10 mouse cellular contexts compared by ENCODE assay signal in the genomic region with DNA sequence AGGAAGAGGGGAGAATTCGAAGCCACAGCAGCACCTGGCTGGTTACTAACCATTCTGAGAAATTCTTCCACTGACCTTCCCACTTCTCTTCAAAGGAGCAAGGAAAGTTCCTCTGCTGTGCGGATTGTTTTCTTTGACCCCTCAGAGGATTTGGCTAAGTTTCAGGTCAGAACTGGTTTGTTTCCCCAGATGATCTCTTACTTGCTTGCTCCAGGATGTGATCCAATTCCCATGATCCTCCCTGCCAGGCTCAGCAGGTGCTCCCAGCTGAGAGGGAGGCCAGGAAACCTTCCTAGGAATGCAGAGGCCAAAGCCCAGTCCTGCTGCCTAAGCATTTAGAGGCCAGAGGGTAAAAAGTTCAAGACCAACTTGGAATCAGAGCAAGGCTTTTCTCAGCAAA. TPM values are rescaled to one million over a fixed set of nuclear protein-coding genes. Genes with fewer than 3 reads are reported as not detected.
DNase-seq lines count a peak whose midpoint lies in the region; ATAC-seq and TF ChIP-seq lines count a peak whose summit lies in the region.
"Had no signal": no experiment of that assay in that cellular context is flagged by ENCODE, and none has a peak within 500 bp of the region (broad histone marks: within the 10 kb centered on the region; RNA-seq: fewer than 3 reads in every experiment).

No protein-coding gene starts in this region.

- TF ChIP-seq CTCF in forebrain, postnatal 0 days (IDR thresholded peaks at IDR 0.05; ENCODE audit: low read depth) = no peak

- H3K4me2 ChIP-seq in forebrain, embryonic 14.5 days (ENCODE audit: low read length) = no peak overlapping the region
- no peak overlapping the region for H3K4me2 ChIP-seq in forebrain, postnatal 0 days (ENCODE audit: low read depth)
- H3K4me2 ChIP-seq in midbrain, embryonic 15.5 days = no peak overlapping the region
- H3K4me2 ChIP-seq in midbrain, embryonic 11.5 days = no peak overlapping the region
- H3K4me2 ChIP-seq in neural tube, embryonic 15.5 days = no peak overlapping the region

- H3K4me1 ChIP-seq in forebrain, embryonic 14.5 days (ENCODE audit: control insufficient read depth, insufficient read depth, low read length) = no peaks in the 10 kb centered on the region
- no peaks in the 10 kb centered on the region for H3K4me1 ChIP-seq in forebrain, postnatal 0 days (ENCODE audit: insufficient read depth)
- H3K4me1 ChIP-seq in midbrain, embryonic 15.5 days = no peaks in the 10 kb centered on the region
- no peaks in the 10 kb centered on the region for H3K4me1 ChIP-seq in midbrain, embryonic 11.5 days (ENCODE audit: control insufficient read depth, insufficient read depth, low read length)
- H3K4me1 ChIP-seq in neural tube, embryonic 15.5 days = no peaks in the 10 kb centered on the region

- 0 out of 2 replicates have a peak, but pooled peaks cover 2% of the 10 kb centered on the region for H3K27me3 ChIP-seq in forebrain, embryonic 14.5 days (replicated peaks; ENCODE audit: control insufficient read depth, insufficient read depth, low read length)
- H3K27me3 ChIP-seq in forebrain, postnatal 0 days (ENCODE audit: insufficient read depth, low read length) = no peaks in the 10 kb centered on the region
- no peaks in the 10 kb centered on the region for H3K27me3 ChIP-seq in midbrain, embryonic 15.5 days (replicated peaks)
- no peaks in the 10 kb centered on the region for H3K27me3 ChIP-seq in midbrain, embryonic 11.5 days (ENCODE audit: control insufficient read depth, insufficient read depth, low read length)
- peaks cover 3% of the 10 kb centered on the region; the same call in 1 of the 2 replicates for H3K27me3 ChIP-seq in neural tube, embryonic 15.5 days (replicated peaks)

- ATAC-seq in forebrain, embryonic 14.5 days = no peak
- no peak for ATAC-seq in forebrain, postnatal 0 days
- no peak for ATAC-seq in midbrain, embryonic 15.5 days (replicated peaks)
- no peak for ATAC-seq in midbrain, embryonic 11.5 days (ENCODE audit: low FRiP score)
- ATAC-seq in neural tube, embryonic 15.5 days (ENCODE audit: low FRiP score) = no peak

- H3K4me3 ChIP-seq in forebrain, embryonic 14.5 days (ENCODE audit: low read depth, low read length) = no peak overlapping the region
- no peak overlapping the region for H3K4me3 ChIP-seq in forebrain, postnatal 0 days (ENCODE audit: low read depth, low read length)
- H3K4me3 ChIP-seq in midbrain, embryonic 15.5 days = no peak overlapping the region
- H3K4me3 ChIP-seq in midbrain, embryonic 11.5 days (ENCODE audit: low read depth, low read length) = no peak overlapping the region
- no peak overlapping the region for H3K4me3 ChIP-seq in neural tube, embryonic 15.5 days (replicated peaks)

- H3K9me3 ChIP-seq in forebrain, embryonic 14.5 days (replicated peaks; ENCODE audit: control insufficient read depth, low read length) = no peaks in the 10 kb centered on the region; the same call in 1 of the 2 replicates
- no peaks in the 10 kb centered on the region for H3K9me3 ChIP-seq in forebrain, postnatal 0 days (ENCODE audit: low read length)
- H3K9me3 ChIP-seq in midbrain, embryonic 15.5 days = no peaks in the 10 kb centered on the region
- no peaks in the 10 kb centered on the region for H3K9me3 ChIP-seq in midbrain, embryonic 11.5 days (ENCODE audit: control insufficient read depth, low read length)
- no peaks in the 10 kb centered on the region for H3K9me3 ChIP-seq in neural tube, embryonic 15.5 days (replicated peaks)

- no peak overlapping the region for H3K9ac ChIP-seq in forebrain, embryonic 14.5 days (ENCODE audit: low read length)
- H3K9ac ChIP-seq in forebrain, postnatal 0 days = no peak overlapping the region
- peak overlapping the region; percentile 3; the same call in 1 of the 2 replicates for H3K9ac ChIP-seq in midbrain, embryonic 15.5 days
- H3K9ac ChIP-seq in midbrain, embryonic 11.5 days (ENCODE audit: low read length) = no peak overlapping the region
- no peak overlapping the region for H3K9ac ChIP-seq in neural tube, embryonic 15.5 days (replicated peaks)

- H3K27ac ChIP-seq in forebrain, embryonic 14.5 days (ENCODE audit: low read depth, low read length) = no peak overlapping the region
- H3K27ac ChIP-seq in forebrain, postnatal 0 days (ENCODE audit: low read depth, low read length) = no peak overlapping the region
- no peak overlapping the region for H3K27ac ChIP-seq in midbrain, embryonic 15.5 days
- no peak overlapping the region for H3K27ac ChIP-seq in midbrain, embryonic 11.5 days (ENCODE audit: low read depth, low read length)
- peak overlapping the region; percentile 48 for H3K27ac ChIP-seq in neural tube, embryonic 15.5 days (replicated peaks)

- DNase-seq in forebrain, embryonic 14.5 days (ENCODE audit: low spot score) = peak; percentile 25
- no peak for DNase-seq in forebrain, postnatal 0 days
- DNase-seq in midbrain, embryonic 11.5 days (ENCODE audit: low spot score, missing footprints) = no peak
- peak; percentile 49 to 56 for DNase-seq in heart, postnatal 10 days
- no peak for DNase-seq in adrenal gland, postnatal 25 days
- no peak for DNase-seq in adrenal gland, adult 2 months

- intact Hi-C loops in heart, postnatal 10 days (cut with DNase I) = no loop called here

- WGBS in forebrain, embryonic 14.5 days = 52% methylated on average over 2 of the region's 2 CpGs
- 57% methylated on average over 2 of the region's 2 CpGs for WGBS in forebrain, postnatal 0 days
- WGBS in midbrain, embryonic 15.5 days = 59% methylated on average over 2 of the region's 2 CpGs
- WGBS in midbrain, embryonic 11.5 days = 58% methylated on average over 2 of the region's 2 CpGs
- WGBS in neural tube, embryonic 15.5 days = 67% methylated on average over 2 of the region's 2 CpGs

- no peaks in the 10 kb centered on the region for H3K36me3 ChIP-seq in forebrain, embryonic 14.5 days (ENCODE audit: control insufficient read depth, insufficient read depth, low read length)
- no peaks in the 10 kb centered on the region for H3K36me3 ChIP-seq in forebrain, postnatal 0 days (ENCODE audit: insufficient read depth)
- H3K36me3 ChIP-seq in midbrain, embryonic 15.5 days (replicated peaks) = no peaks in the 10 kb centered on the region
- H3K36me3 ChIP-seq in midbrain, embryonic 11.5 days (ENCODE audit: control insufficient read depth, insufficient read depth, low read length) = no peaks in the 10 kb centered on the region
- no peaks in the 10 kb centered on the region for H3K36me3 ChIP-seq in neural tube, embryonic 15.5 days

RNA-seq across cellular contexts. Expression of a gene that starts 14.2 kb away (rescaled TPM):
- 6.7 and 10.3 TPM in 2 replicates for polyA plus RNA-seq in forebrain, embryonic 14.5 days (2014; fragmentation: Nextera tagmentation; extraction: Ambion mirVana)
- total RNA-seq in forebrain, postnatal 0 days (2014; rRNA removed) = 6.0 and 15.2 TPM in 2 replicates
- 5.7 and 8.3 TPM in 2 replicates for polyA plus RNA-seq in forebrain, postnatal 0 days (2015; fragmentation: Nextera tagmentation; extraction: Ambion mirVana)
- 19.2 and 20.4 TPM in 2 replicates for polyA plus RNA-seq in midbrain, embryonic 15.5 days (2015; fragmentation: Nextera tagmentation; extraction: Ambion mirVana)
- 15.1 and 15.9 TPM in 2 replicates for polyA plus RNA-seq in midbrain, embryonic 11.5 days (2014; fragmentation: Nextera tagmentation; extraction: Ambion mirVana)
- 10 to 100 TPM; 63.0 to 66.5 TPM for total RNA-seq in heart, postnatal 10 days (2021)
- 14.0 and 22.5 TPM in 2 replicates for polyA plus RNA-seq in neural tube, embryonic 15.5 days (2015; fragmentation: Nextera tagmentation; extraction: Ambion mirVana)
- total RNA-seq in adrenal gland, postnatal 25 days (2021) = 45.6 and 46.0 TPM in 2 replicates
- total RNA-seq in adrenal gland, adult 2 months (2021) = 10 to 100 TPM; 32.9 to 37.0 TPM
- 76.6 and 91.2 TPM in 2 replicates for polyA plus RNA-seq in adrenal gland, adult 2 months (2012; rRNA removed)

RNA-seq across cellular contexts. Expression of a gene that starts 31.3 kb away (rescaled TPM):
- 0.26 TPM in 1 of 2 replicates, not detected in the other for polyA plus RNA-seq in forebrain, embryonic 14.5 days (2014; fragmentation: Nextera tagmentation; extraction: Ambion mirVana)
- total RNA-seq in forebrain, postnatal 0 days (2014; rRNA removed) = not detected in 2 replicates
- 0.18 TPM in 1 of 2 replicates, not detected in the other for polyA plus RNA-seq in forebrain, postnatal 0 days (2015; fragmentation: Nextera tagmentation; extraction: Ambion mirVana)
- 0.61 and 0.74 TPM in 2 replicates for polyA plus RNA-seq in midbrain, embryonic 15.5 days (2015; fragmentation: Nextera tagmentation; extraction: Ambion mirVana)
- 0.19 and 0.22 TPM in 2 replicates for polyA plus RNA-seq in midbrain, embryonic 11.5 days (2014; fragmentation: Nextera tagmentation; extraction: Ambion mirVana)
- total RNA-seq in heart, postnatal 10 days (2021) = under 1 TPM in 1 of 2 experiments, not detected in 1; 0.31 TPM
- 0.42 and 1.1 TPM in 2 replicates for polyA plus RNA-seq in neural tube, embryonic 15.5 days (2015; fragmentation: Nextera tagmentation; extraction: Ambion mirVana)
- 4.5 and 17.1 TPM in 2 replicates for total RNA-seq in adrenal gland, postnatal 25 days (2021)
- total RNA-seq in adrenal gland, adult 2 months (2021) = 1 to 10 TPM; 8.1 to 8.7 TPM
- polyA plus RNA-seq in adrenal gland, adult 2 months (2012; rRNA removed) = 26.5 and 55.8 TPM in 2 replicates
- total RNA-seq: left cerebral cortex, postnatal 14 days; megakaryocyte-erythroid progenitor cell, adult 5-6 weeks had no signal

RNA-seq across cellular contexts. Expression of a gene that starts 51.4 kb away (rescaled TPM):
- polyA plus RNA-seq in forebrain, embryonic 14.5 days (2014; fragmentation: Nextera tagmentation; extraction: Ambion mirVana) = 23.0 and 24.6 TPM in 2 replicates
- 23.7 and 26.7 TPM in 2 replicates for total RNA-seq in forebrain, postnatal 0 days (2014; rRNA removed)
- 23.0 and 28.7 TPM in 2 replicates for polyA plus RNA-seq in forebrain, postnatal 0 days (2015; fragmentation: Nextera tagmentation; extraction: Ambion mirVana)
- 15.4 and 15.5 TPM in 2 replicates for polyA plus RNA-seq in midbrain, embryonic 15.5 days (2015; fragmentation: Nextera tagmentation; extraction: Ambion mirVana)
- polyA plus RNA-seq in midbrain, embryonic 11.5 days (2014; fragmentation: Nextera tagmentation; extraction: Ambion mirVana) = 7.8 and 9.1 TPM in 2 replicates
- total RNA-seq in heart, postnatal 10 days (2021) = 10 to 100 TPM; 10.3 to 12.6 TPM
- polyA plus RNA-seq in neural tube, embryonic 15.5 days (2015; fragmentation: Nextera tagmentation; extraction: Ambion mirVana) = 23.6 and 24.7 TPM in 2 replicates
- 36.3 and 71.9 TPM in 2 replicates for total RNA-seq in adrenal gland, postnatal 25 days (2021)
- total RNA-seq in adrenal gland, adult 2 months (2021) = 10 to 100 TPM; 48.3 to 52.2 TPM
- polyA plus RNA-seq in adrenal gland, adult 2 months (2012; rRNA removed) = 75.9 and 84.8 TPM in 2 replicates

Comparison
In these comparisons a context has a peak if more than half of its experiments do, and no peak if none do; other contexts are left out.
1. DNase-seq: peak in forebrain, embryonic 14.5 days (single experiment) and heart, postnatal 10 days (2 of 2); none in forebrain, postnatal 0 days (single experiment), midbrain, embryonic 11.5 days (single experiment), adrenal gland, postnatal 25 days (single experiment) and adrenal gland, adult 2 months (single experiment).
2. RNA of a gene that starts 31.3 kb away (polyA plus RNA-seq): 26.5 to 55.8 TPM in adrenal gland, adult 2 months; 0.61 to 0.74 TPM in midbrain, embryonic 15.5 days, 0.42 to 1.1 TPM in neural tube, embryonic 15.5 days, 0.19 to 0.22 TPM in midbrain, embryonic 11.5 days, 0.18 TPM in forebrain, postnatal 0 days and 0.26 TPM in forebrain, embryonic 14.5 days; every median in the first group is over 10 times any median in the second.